Mouse (Mus musculus) forebrain, postnatal 0 days (tissue): ENCODE measurements at regions not wholly inside any gene's neighbourhood (a gene's known extent, or its start where the extent isn't known, plus 50 kb on each side); places are given as distances from the start of the nearest gene placed in this dataset.

Source experiments
- ATAC-seq: fragments of 200-750 bp; cut with Nextera tagmentation; 2 replicates; pipeline ENCODE4 v1.8.0; 2017; ENCODE audit warnings: mild to moderate bottlenecking, moderate library complexity
- DNase-seq: peaks from one replicate; pipeline ENCODE4 v3.0.0-alpha.2; 2015
- H3K27ac ChIP-seq: fragments of 300-500 bp; sonication (generic); 2 replicates; pipeline ENCODE4 v1.5.1; 2014; ENCODE audit warnings: low read depth, mild to moderate bottlenecking, antibody characterized with exemption, low read length, moderate library complexity, mixed read lengths
- H3K27me3 ChIP-seq: fragments of 300-500 bp; sonication (generic); 2 replicates; pipeline ENCODE4 v1.6.1; 2014; ENCODE audit warnings: mild to moderate bottlenecking, low read length, mixed read lengths; ENCODE audit not compliant: insufficient read depth
- H3K36me3 ChIP-seq: fragments of 300-500 bp; sonication (generic); 2 replicates; pipeline ENCODE4 v1.6.1; 2014; ENCODE audit warnings: mild to moderate bottlenecking, moderate library complexity; ENCODE audit not compliant: insufficient read depth
- H3K4me1 ChIP-seq: fragments of 300-500 bp; sonication (generic); 2 replicates; pipeline ENCODE4 v1.6.1; 2014; ENCODE audit warnings: antibody characterized with exemption; ENCODE audit not compliant: insufficient read depth
- H3K4me2 ChIP-seq: fragments of 300-500 bp; sonication (generic); 2 replicates; pipeline ENCODE4 v1.6.1; 2014; ENCODE audit warnings: low read depth, mild to moderate bottlenecking, moderate library complexity
- H3K4me3 ChIP-seq: fragments of 300-500 bp; sonication (generic); 2 replicates; pipeline ENCODE4 v1.5.1; 2014; ENCODE audit warnings: low read depth, low read length, mixed read lengths
- H3K9ac ChIP-seq: fragments of 300-500 bp; sonication (generic); 2 replicates; pipeline ENCODE4 v1.6.1; 2014; ENCODE audit warnings: mild to moderate bottlenecking
- H3K9me3 ChIP-seq: fragments of 300-500 bp; sonication (generic); 2 replicates; pipeline ENCODE4 v1.6.1; 2016; ENCODE audit warnings: low read length
- CTCF ChIP-seq: sonication (generic); IDR thresholded peaks from 2 replicates; pipeline ENCODE4 v1.5.1; 2016; ENCODE audit warnings: antibody characterized with exemption, control low read depth, low read depth
- WGBS: fragments of 180-500 bp; shearing (Covaris S2); extraction: QIAGEN DNeasy Blood & Tissue Kit; methylation state at CpG from one replicate; pipeline ENCODE4 v1.1.7; 2014; 5-methylcytosine and 5-hydroxymethylcytosine counted together

DNA sequence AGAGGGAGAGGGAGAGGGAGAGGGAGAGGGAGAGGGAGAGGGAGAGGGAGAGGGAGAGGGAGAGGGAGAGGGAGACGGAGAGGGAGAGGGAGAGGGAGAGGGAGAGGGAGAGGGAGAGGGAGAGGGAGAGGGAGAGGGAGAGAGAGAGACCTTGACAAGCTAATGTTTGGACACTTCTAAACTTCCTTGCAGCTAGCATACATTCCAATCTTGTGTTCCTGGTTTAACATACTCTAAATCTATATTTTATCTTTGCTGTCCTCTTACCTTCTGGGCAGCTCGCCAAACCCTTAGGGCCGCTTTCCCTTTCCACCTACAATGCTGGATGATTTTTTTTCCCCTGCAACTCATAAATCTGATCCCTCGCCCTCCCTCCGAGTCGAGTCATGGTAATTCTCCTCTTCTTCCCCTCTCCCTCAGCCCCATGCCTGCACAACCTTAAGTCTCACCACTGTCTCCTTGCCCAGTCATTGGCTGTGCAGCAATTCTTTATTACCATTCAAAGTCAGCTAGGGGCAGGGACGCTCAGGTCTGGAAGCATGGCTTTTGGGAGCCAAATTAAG is 176.1 kb upstream of the Col3a1 start:
- no peak overlapping the region for H3K4me2 ChIP-seq
- ATAC-seq: no peak
- no peaks in the 10 kb centered on the region for H3K9me3 ChIP-seq
- H3K4me1 ChIP-seq: no peaks in the 10 kb centered on the region
- H3K9ac ChIP-seq: no peak overlapping the region
- no peaks in the 10 kb centered on the region for H3K36me3 ChIP-seq
- no peak for DNase-seq
- no peak overlapping the region for H3K27ac ChIP-seq
- H3K27me3 ChIP-seq: no peaks in the 10 kb centered on the region
- no peak for TF ChIP-seq CTCF
- 86% methylated on average over 6 of the region's 7 CpGs for WGBS
- no peak overlapping the region for H3K4me3 ChIP-seq

GRCm38 (mm10) chr1:45147019-45147418 is 164.3 kb upstream of the Col3a1 start:
- H3K27ac ChIP-seq: no peak overlapping the region
- H3K27me3 ChIP-seq: no peaks in the 10 kb centered on the region
- no peak overlapping the region for H3K4me3 ChIP-seq
- no peak overlapping the region for H3K9ac ChIP-seq
- no peak for ATAC-seq
- TF ChIP-seq CTCF: no peak
- no peaks in the 10 kb centered on the region for H3K36me3 ChIP-seq
- DNase-seq: no peak
- H3K9me3 ChIP-seq: no peaks in the 10 kb centered on the region
- no peaks in the 10 kb centered on the region for H3K4me1 ChIP-seq
- WGBS: 69% methylated on average over 2 of the region's 2 CpGs
- no peak overlapping the region for H3K4me2 ChIP-seq

DNA sequence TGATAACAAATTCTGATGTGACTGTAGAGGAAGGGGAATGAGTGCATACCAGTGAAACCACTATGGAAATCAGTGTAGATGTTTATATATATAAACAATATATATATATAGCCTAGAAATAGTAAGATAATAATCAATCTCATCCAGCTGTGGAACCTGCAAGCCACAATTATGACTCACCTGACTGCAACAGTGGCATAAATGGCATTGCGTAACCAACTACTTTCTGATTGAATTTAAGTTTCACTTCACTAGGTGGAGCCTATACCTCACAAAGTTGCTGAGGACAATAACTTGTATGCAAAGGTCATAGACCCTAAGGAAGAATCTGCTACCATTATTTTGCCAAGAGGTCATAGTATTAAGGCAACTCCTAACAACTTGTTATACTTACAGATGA is 129.7 kb upstream of the Col3a1 start:
- Histone ChIP-seq H3K36me3 (no peaks in the 10 kb centered on the region), H3K9me3 (no peaks in the 10 kb centered on the region), H3K4me3 (no peak overlapping the region), H3K4me2 (no peak overlapping the region), H3K4me1 (no peaks in the 10 kb centered on the region), H3K9ac (no peak overlapping the region), H3K27ac (no peak overlapping the region), H3K27me3 (no peaks in the 10 kb centered on the region)
- DNase-seq: no peak
- ATAC-seq: no peak
- no peak for TF ChIP-seq CTCF
- 100% methylated on average over 1 of the region's 1 CpGs for WGBS

DNA sequence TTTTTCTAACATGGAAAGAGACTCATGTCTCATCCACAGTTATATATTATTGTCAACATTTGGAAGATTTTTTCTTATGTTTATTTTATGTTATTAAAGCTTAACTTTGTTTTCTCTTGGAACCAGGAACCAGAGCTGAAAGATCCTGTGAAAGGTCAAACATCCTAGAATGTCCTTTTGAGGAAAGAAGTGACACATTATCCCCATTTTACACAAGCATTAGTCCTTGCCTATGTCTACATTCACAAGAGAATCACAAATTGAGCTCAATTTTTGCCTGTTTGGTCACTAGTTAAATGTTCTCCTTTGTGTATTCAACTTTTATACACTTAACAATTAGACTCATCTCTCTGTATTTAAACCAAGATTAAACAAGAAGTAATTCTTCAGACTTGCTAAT is 126.0 kb upstream of the Col3a1 start:
- Histone ChIP-seq H3K4me3 (no peak overlapping the region), H3K27ac (no peak overlapping the region), H3K27me3 (no peaks in the 10 kb centered on the region), H3K4me2 (no peak overlapping the region), H3K4me1 (no peaks in the 10 kb centered on the region), H3K9me3 (no peaks in the 10 kb centered on the region), H3K36me3 (no peaks in the 10 kb centered on the region), H3K9ac (no peak overlapping the region)
- no peak for ATAC-seq
- no peak for TF ChIP-seq CTCF
- no peak for DNase-seq

DNA sequence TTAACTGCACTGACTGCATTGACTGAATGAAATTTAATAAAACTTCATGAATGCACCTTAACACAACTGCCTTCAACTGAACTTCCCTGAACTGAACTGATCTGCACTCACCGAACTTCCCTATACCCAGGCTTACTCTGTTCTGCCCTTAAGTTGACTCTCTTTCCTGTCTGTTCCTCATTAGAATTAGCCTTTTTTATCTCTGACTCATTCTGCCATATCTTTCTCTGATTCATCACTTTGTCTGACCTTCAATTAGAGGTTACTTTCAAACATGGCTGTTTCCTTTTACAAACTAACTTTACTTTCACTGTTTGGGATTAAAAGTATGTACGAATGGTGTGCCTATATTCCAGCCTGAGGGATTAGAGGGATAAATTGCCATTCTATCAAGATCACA is 103.4 kb upstream of the Col3a1 start:
- no peak overlapping the region for H3K4me2 ChIP-seq
- no peak overlapping the region for H3K4me3 ChIP-seq
- H3K9ac ChIP-seq: no peak overlapping the region
- no peaks in the 10 kb centered on the region for H3K36me3 ChIP-seq
- no peak for DNase-seq
- H3K27me3 ChIP-seq: no peaks in the 10 kb centered on the region
- no peaks in the 10 kb centered on the region for H3K4me1 ChIP-seq
- H3K9me3 ChIP-seq: no peaks in the 10 kb centered on the region
- WGBS: 85% methylated on average over 2 of the region's 2 CpGs
- no peak overlapping the region for H3K27ac ChIP-seq
- no peak for TF ChIP-seq CTCF
- ATAC-seq: no peak

DNA sequence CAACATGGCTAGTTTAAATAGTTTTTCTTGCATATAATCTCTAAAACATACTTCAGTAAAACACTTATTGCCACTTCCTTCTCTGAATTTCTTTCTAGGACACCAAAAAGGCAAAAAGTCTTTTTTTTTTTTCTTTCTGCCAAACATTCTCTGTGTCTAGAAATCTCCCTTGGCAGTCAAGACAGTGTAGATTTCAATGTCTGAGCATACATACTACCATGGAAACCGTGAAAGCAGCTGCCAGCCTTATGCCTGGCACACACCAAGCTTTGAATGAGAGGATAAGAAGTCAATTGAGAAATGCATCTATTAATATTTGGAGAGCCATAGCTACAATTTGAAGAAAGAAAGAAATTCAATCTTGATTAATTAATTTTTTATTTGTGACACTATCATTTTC is 95.1 kb upstream of the Col3a1 start:
- Histone ChIP-seq H3K9me3 (no peaks in the 10 kb centered on the region), H3K27ac (no peak overlapping the region), H3K36me3 (no peaks in the 10 kb centered on the region), H3K4me1 (no peaks in the 10 kb centered on the region), H3K27me3 (no peaks in the 10 kb centered on the region), H3K4me2 (no peak overlapping the region), H3K4me3 (no peak overlapping the region), H3K9ac (no peak overlapping the region)
- WGBS: 52% methylated on average over 1 of the region's 1 CpGs
- peak; percentile 56 for DNase-seq
- no peak for TF ChIP-seq CTCF
- peak; percentile 93 for ATAC-seq
